Mouse (Mus musculus) heart, embryonic 16.5 days (tissue): ENCODE data around the gene Prm1. TPM values are rescaled to one million over a fixed set of nuclear protein-coding genes. Genes with fewer than 3 reads are reported as not detected.
A peak's percentile ranks its signal among the peaks of the same experiment; 100 is the strongest.

Experiments used
- ATAC-seq: fragments of 200-750 bp; cut with Nextera tagmentation; replicated peaks from 2 replicates; pipeline ENCODE4 v1.8.0; 2017; ENCODE audit warnings: moderate number of reproducible peaks; ENCODE audit not compliant: insufficient read depth, low FRiP score; ENCODE audit errors: extremely low read depth
- H3K27ac ChIP-seq: fragments of 300-500 bp; sonication (generic); 2 replicates; pipeline ENCODE4 v1.5.1; 2014; ENCODE audit warnings: mild to moderate bottlenecking, low read length, control low read depth, moderate library complexity
- H3K27me3 ChIP-seq: fragments of 300-500 bp; sonication (generic); 2 replicates; pipeline ENCODE4 v1.6.1; 2014; ENCODE audit warnings: low read length, mixed read lengths; ENCODE audit not compliant: control insufficient read depth, insufficient read depth
- H3K36me3 ChIP-seq: fragments of 300-500 bp; sonication (generic); 2 replicates; pipeline ENCODE4 v1.6.1; 2014; ENCODE audit not compliant: control insufficient read depth, insufficient read depth
- H3K4me1 ChIP-seq: fragments of 300-500 bp; sonication (generic); 2 replicates; pipeline ENCODE4 v1.6.1; 2014; ENCODE audit warnings: low read length, mixed read lengths; ENCODE audit not compliant: control insufficient read depth, insufficient read depth
- H3K4me2 ChIP-seq: fragments of 300-500 bp; sonication (generic); 2 replicates; pipeline ENCODE4 v1.6.1; 2014; ENCODE audit warnings: low read depth, mild to moderate bottlenecking, control low read depth, low read length
- H3K4me3 ChIP-seq: fragments of 300-500 bp; sonication (generic); 2 replicates; pipeline ENCODE4 v1.5.1; 2014; ENCODE audit warnings: mild to moderate bottlenecking, control low read depth, low read length
- H3K9ac ChIP-seq: fragments of 300-500 bp; sonication (generic); 2 replicates; pipeline ENCODE4 v1.6.1; 2014; ENCODE audit warnings: low read length, control low read depth
- H3K9me3 ChIP-seq: fragments of 300-500 bp; sonication (generic); replicated peaks from 2 replicates; pipeline ENCODE4 v1.6.1; 2016; ENCODE audit warnings: low read length; ENCODE audit not compliant: control insufficient read depth
- WGBS: fragments of 180-500 bp; shearing (Covaris S2); extraction: QIAGEN DNeasy Blood & Tissue Kit; methylation state at CpG from one replicate; pipeline ENCODE4 v1.1.7; 2014; 5-methylcytosine and 5-hydroxymethylcytosine counted together
- polyA plus RNA-seq: library from polyadenylated mRNA; unstranded; fragments of >200 nt; fragmentation: Nextera tagmentation; extraction: Ambion mirVana; gene quantifications from 2 replicates; pipeline ENCODE4 v1.2.1, GENCODE M21; 2015

Gene Prm1
- polyA plus RNA-seq, 1 experiment from 2014 or later: 0.58 TPM

GRCm38 (mm10) chr16:10780631-10781120, 25.0 kb downstream of the Prm1 start:
- Histone ChIP-seq H3K27ac (0 out of 2 replicates have a peak overlapping the region, but pooled peaks have one; percentile 46), H3K9ac (peak overlapping the region; percentile 16; the same call in 1 of the 2 replicates)
- ATAC-seq: no peak

GRCm38 (mm10) chr16:10777579-10778160, 28.0 kb downstream of the Prm1 start:
- H3K27ac ChIP-seq: 0 out of 2 replicates have a peak overlapping the region, but pooled peaks have one; percentile 4
- no peaks in the 10 kb centered on the region for H3K27me3 ChIP-seq
- H3K4me3 ChIP-seq: no peak overlapping the region
- H3K4me2 ChIP-seq: no peak overlapping the region
- no peak overlapping the region for H3K9ac ChIP-seq
- H3K9me3 ChIP-seq: no peaks in the 10 kb centered on the region
- no peaks in the 10 kb centered on the region for H3K36me3 ChIP-seq
- no peak for ATAC-seq
- WGBS: 58% methylated on average over 5 of the region's 5 CpGs
- peaks cover 28% of the 10 kb centered on the region for H3K4me1 ChIP-seq

More at GRCm38 (mm10) chr16:10780631-10781120, 25.0 kb downstream of the Prm1 start:
- H3K27me3 ChIP-seq: no peaks in the 10 kb centered on the region
- no peaks in the 10 kb centered on the region for H3K9me3 ChIP-seq
- H3K4me3 ChIP-seq: no peak overlapping the region
- H3K4me2 ChIP-seq: no peak overlapping the region
- H3K36me3 ChIP-seq: no peaks in the 10 kb centered on the region
- peaks cover 42% of the 10 kb centered on the region for H3K4me1 ChIP-seq
- WGBS: 81% methylated on average over 5 of the region's 5 CpGs

GRCm38 (mm10) chr16:10776322-10776721, 29.3 kb downstream of the Prm1 start:
- no peak for ATAC-seq
- Histone ChIP-seq H3K4me1 (peaks cover 16% of the 10 kb centered on the region), H3K27me3 (no peaks in the 10 kb centered on the region), H3K4me3 (no peak overlapping the region), H3K36me3 (no peaks in the 10 kb centered on the region), H3K9me3 (no peaks in the 10 kb centered on the region), H3K27ac (no peak overlapping the region), H3K9ac (no peak overlapping the region), H3K4me2 (no peak overlapping the region)
- WGBS: 37% methylated on average over 7 of the region's 7 CpGs

- Histone ChIP-seq H3K27me3 (no peaks in the 10 kb centered on the region), H3K9ac (no peak overlapping the region)
- WGBS: 44% methylated on average over 4 of the region's 4 CpGs
Measured at GRCm38 (mm10) chr16:10774726-10775125, 30.9 kb downstream of the Prm1 start.

GRCm38 (mm10) chr16:10773543-10773942, 32.1 kb downstream of the Prm1 start:
- Histone ChIP-seq H3K9me3 (no peaks in the 10 kb centered on the region), H3K4me3 (no peak overlapping the region), H3K4me2 (no peak overlapping the region), H3K27ac (no peak overlapping the region), H3K27me3 (peaks cover 2% of the 10 kb centered on the region; the same call in 1 of the 2 replicates), H3K9ac (no peak overlapping the region), H3K4me1 (peaks cover 20% of the 10 kb centered on the region), H3K36me3 (no peaks in the 10 kb centered on the region)
- 76% methylated on average over 8 of the region's 8 CpGs for WGBS
- no peak for ATAC-seq

More at GRCm38 (mm10) chr16:10774726-10775125, 30.9 kb downstream of the Prm1 start:
- H3K36me3 ChIP-seq: no peaks in the 10 kb centered on the region
- H3K4me3 ChIP-seq: no peak overlapping the region
- H3K9me3 ChIP-seq: no peaks in the 10 kb centered on the region
- H3K4me2 ChIP-seq: no peak overlapping the region
- ATAC-seq: no peak
- H3K27ac ChIP-seq: no peak overlapping the region
- H3K4me1 ChIP-seq: peaks cover 17% of the 10 kb centered on the region

GRCm38 (mm10) chr16:10771769-10772510, 33.7 kb downstream of the Prm1 start:
- H3K27ac ChIP-seq: peak overlapping the region; percentile 33
- H3K4me1 ChIP-seq: peaks cover 14% of the 10 kb centered on the region
- peaks cover 2% of the 10 kb centered on the region; the same call in 1 of the 2 replicates for H3K27me3 ChIP-seq
- no peak overlapping the region for H3K4me2 ChIP-seq
- no peaks in the 10 kb centered on the region for H3K9me3 ChIP-seq
- no peaks in the 10 kb centered on the region for H3K36me3 ChIP-seq
- no peak overlapping the region for H3K4me3 ChIP-seq
- ATAC-seq: 0 out of 2 replicates have a peak, but pooled peaks have one; percentile 21
- 63% methylated on average over 19 of the region's 19 CpGs for WGBS
- H3K9ac ChIP-seq: no peak overlapping the region

- no peaks in the 10 kb centered on the region for H3K9me3 ChIP-seq
- H3K4me3 ChIP-seq: no peak overlapping the region
- no peak overlapping the region for H3K4me2 ChIP-seq
- 39% methylated on average over 4 of the region's 4 CpGs for WGBS
- no peaks in the 10 kb centered on the region for H3K36me3 ChIP-seq
- peak; percentile 12; the same call in 1 of the 2 replicates for ATAC-seq
- H3K9ac ChIP-seq: no peak overlapping the region
- H3K27ac ChIP-seq: peak overlapping the region; percentile 56; the same call in 1 of the 2 replicates
- peaks cover 2% of the 10 kb centered on the region; the same call in 1 of the 2 replicates for H3K27me3 ChIP-seq
- peaks cover 14% of the 10 kb centered on the region for H3K4me1 ChIP-seq
Measured at GRCm38 (mm10) chr16:10770531-10771325, 34.9 kb downstream of the Prm1 start.

GRCm38 (mm10) chr16:10769661-10770060, 36.0 kb downstream of the Prm1 start:
- peak overlapping the region; percentile 36; the same call in 1 of the 2 replicates for H3K27ac ChIP-seq
- H3K4me1 ChIP-seq: peaks cover 14% of the 10 kb centered on the region
- no peaks in the 10 kb centered on the region for H3K36me3 ChIP-seq
- no peak overlapping the region for H3K4me2 ChIP-seq
- H3K27me3 ChIP-seq: peaks cover 2% of the 10 kb centered on the region; the same call in 1 of the 2 replicates
- 0 out of 2 replicates have a peak, but pooled peaks have one; percentile 17 for ATAC-seq
- 40% methylated on average over 2 of the region's 2 CpGs for WGBS
- H3K4me3 ChIP-seq: no peak overlapping the region
- no peak overlapping the region for H3K9ac ChIP-seq
- H3K9me3 ChIP-seq: no peaks in the 10 kb centered on the region
